Mouse (Mus musculus) urinary bladder, adult 2 months (tissue): ENCODE results near the gene Fam172a. TPM values are rescaled to one million over a fixed set of nuclear protein-coding genes. Genes with fewer than 3 reads are reported as not detected.

Source experiments
- DNase-seq: peaks from one replicate; pipeline ENCODE4 v3.0.0; 2022; ENCODE audit warnings: low spot score
- polyA plus RNA-seq: library from polyadenylated mRNA; depleted of rRNA; stranded (reverse); fragments of >200 nt; gene quantifications from 2 replicates; pipeline ENCODE4 v1.2.3, GENCODE M21; 2012

Fam172a gene
- polyA plus RNA-seq, 1 experiment: 9.4 TPM

- no peak for DNase-seq
These were observed 513.4 kb downstream of the Fam172a start for GRCm38 (mm10) chr13:78215223-78215622.
